Mouse (Mus musculus) stomach, postnatal 0 days (tissue): ENCODE results near the gene Ssu72.

Source experiments
- CTCF ChIP-seq: IDR thresholded peaks from 2 replicates; pipeline ENCODE4 v1.5.1; 2016; ENCODE audit warnings: antibody characterized with exemption, low read depth, mild to moderate bottlenecking, moderate library complexity
- EP300 ChIP-seq: optimal IDR thresholded peaks from 2 replicates; pipeline ENCODE3; 2016; ENCODE audit warnings: antibody characterized with exemption

DNA sequence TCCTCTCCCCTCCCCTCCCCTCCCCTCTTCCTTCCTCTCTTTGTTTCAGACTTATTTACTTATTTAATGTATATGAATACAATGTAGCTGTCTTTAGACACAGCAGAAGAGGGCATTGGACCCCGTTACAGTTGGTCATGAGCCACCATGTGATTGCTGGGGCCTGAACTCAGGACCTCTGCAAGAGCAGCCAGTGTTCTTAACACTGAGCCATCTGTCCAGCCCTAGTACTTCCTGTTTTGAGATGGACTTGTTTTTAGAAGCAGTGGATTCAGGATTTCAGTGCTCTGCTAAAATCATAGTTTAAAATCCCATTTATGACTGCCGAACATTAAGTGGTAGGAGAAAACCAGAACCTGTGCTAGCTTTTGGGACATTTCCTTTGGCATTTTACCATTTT lies 4.0 kb downstream of the Ssu72 start:
- TF ChIP-seq CTCF (no peak), EP300 (no peak)
